Mouse (Mus musculus) CH12.LX (cell line): Measurements from ENCODE around the gene Pdzd3. TPM values are rescaled to one million over a fixed set of nuclear protein-coding genes. Genes with fewer than 3 reads are reported as not detected.

Source experiments
- DNase-seq: peaks from one replicate; pipeline ENCODE4 v3.0.0-alpha.2; 2013; ENCODE audit errors: extremely low read depth
- H3K27ac ChIP-seq: 2 replicates; pipeline ENCODE4 v1.5.1; 2012; ENCODE audit warnings: low read depth, mild to moderate bottlenecking, control low read depth, moderate library complexity; ENCODE audit not compliant: insufficient read depth
- H3K27me3 ChIP-seq: replicated peaks from 2 replicates; pipeline ENCODE3; 2012; ENCODE audit warnings: inconsistent platforms
- H3K36me3 ChIP-seq, 2 experiments: replicated peaks in 1 of 2; 2 replicates each; pipeline versions ENCODE3 to v1.6.1; 2012; ENCODE audit warnings: inconsistent platforms in 1 of 2, low read length in 1 of 2, mild to moderate bottlenecking in 1 of 2, mixed read lengths in 1 of 2, moderate library complexity in 1 of 2; ENCODE audit not compliant: control insufficient read depth in 1 of 2, insufficient read depth in 1 of 2
- H3K4me1 ChIP-seq, 2 experiments: 2 replicates each; pipeline ENCODE4 v1.6.1; 2012; ENCODE audit warnings: inconsistent platforms in 1 of 2, moderate library complexity in 1 of 2; ENCODE audit not compliant: insufficient read depth in 2 of 2, control insufficient read depth in 1 of 2
- H3K4me2 ChIP-seq: 2 replicates; pipeline ENCODE4 v1.6.1; 2012; ENCODE audit warnings: low read depth, mild to moderate bottlenecking, control low read depth; ENCODE audit not compliant: poor library complexity, insufficient read depth, severe bottlenecking
- H3K4me3 ChIP-seq, 3 experiments: fragments of 150-350 bp in 1 of 3; sonication (generic) in 1 of 3; replicated peaks in 1 of 3; 2 replicates each; pipeline versions ENCODE3 to v1.5.1; 2011 to 2012; ENCODE audit warnings: low read depth in 2 of 3, low read length in 2 of 3, mild to moderate bottlenecking in 2 of 3, moderate library complexity in 2 of 3, control low read depth in 1 of 3, improper control_type of control experiment in 1 of 3, inconsistent platforms in 1 of 3, mixed read lengths in 1 of 3; ENCODE audit not compliant: poor library complexity in 1 of 3
- H3K79me2 ChIP-seq: replicated peaks from 2 replicates; pipeline ENCODE4 v1.6.1; 2012; ENCODE audit warnings: mild to moderate bottlenecking, moderate library complexity; ENCODE audit not compliant: control insufficient read depth, poor library complexity, insufficient read depth, severe bottlenecking; ENCODE audit errors: extremely low read depth
- H3K9ac ChIP-seq: 2 replicates; pipeline ENCODE4 v1.6.1; 2012; ENCODE audit warnings: low read depth, mild to moderate bottlenecking, control low read depth, moderate library complexity; ENCODE audit not compliant: insufficient read depth
- H3K9me3 ChIP-seq: replicated peaks from 2 replicates; pipeline ENCODE3; 2012; ENCODE audit warnings: low read length, inconsistent platforms, mixed read lengths
- BHLHE40 ChIP-seq: IDR thresholded peaks from 2 replicates; pipeline ENCODE4 v1.6.1; 2011; ENCODE audit warnings: mild to moderate bottlenecking, low read depth, low read length, improper control_type of control experiment
- CTCF ChIP-seq, 2 experiments: IDR thresholded peaks in 1 of 2; conservative IDR thresholded peaks in 1 of 2; 2 replicates each; pipeline ENCODE4 v1.5.1; 2011 to 2012; ENCODE audit warnings: low read depth in 2 of 2, low read length in 2 of 2, improper control_type of control experiment in 1 of 2, inconsistent platforms in 1 of 2, mild to moderate bottlenecking in 1 of 2, moderate library complexity in 1 of 2
- ETS1 ChIP-seq: conservative IDR thresholded peaks from 2 replicates; pipeline ENCODE4 v1.6.1; 2012; ENCODE audit warnings: low read depth, mild to moderate bottlenecking, inconsistent platforms, low read length, improper control_type of control experiment, moderate library complexity
- GABPA ChIP-seq: IDR thresholded peaks from 2 replicates; pipeline ENCODE4 v1.6.1; 2012; ENCODE audit warnings: low read depth, low read length, improper control_type of control experiment, inconsistent platforms; ENCODE audit not compliant: insufficient replicate concordance
- MAX ChIP-seq: IDR thresholded peaks from 2 replicates; pipeline ENCODE4 v1.6.1; 2011; ENCODE audit warnings: low read length, improper control_type of control experiment
- NELFE ChIP-seq: IDR thresholded peaks from 2 replicates; pipeline ENCODE4 v1.6.1; 2011; ENCODE audit warnings: low read depth, low read length, improper control_type of control experiment
- PAX5 ChIP-seq: IDR thresholded peaks from 2 replicates; pipeline ENCODE4 v1.6.1; 2012; ENCODE audit warnings: low read length, inconsistent platforms, mixed read lengths
- RAD21 ChIP-seq: IDR thresholded peaks from 2 replicates; pipeline ENCODE4 v1.6.1; 2011; ENCODE audit warnings: low read depth, mild to moderate bottlenecking, low read length, improper control_type of control experiment, moderate library complexity
- SIN3A ChIP-seq: IDR thresholded peaks from 2 replicates; pipeline ENCODE4 v1.6.1; 2012; ENCODE audit warnings: low read length, improper control_type of control experiment, inconsistent platforms
- SMC3 ChIP-seq: IDR thresholded peaks from 2 replicates; pipeline ENCODE4 v1.6.1; 2011; ENCODE audit warnings: low read depth, low read length, improper control_type of control experiment
- USF2 ChIP-seq: conservative IDR thresholded peaks from 2 replicates; pipeline ENCODE4 v1.6.1; 2011; ENCODE audit warnings: low read depth, low read length, improper control_type of control experiment
- ZC3H11A ChIP-seq: IDR thresholded peaks from 2 replicates; pipeline ENCODE4 v1.6.1; 2012; ENCODE audit warnings: low read depth, mild to moderate bottlenecking, inconsistent platforms, low read length, improper control_type of control experiment
- ZMIZ1 ChIP-seq: IDR thresholded peaks from 2 replicates; pipeline ENCODE4 v1.6.1; 2012; ENCODE audit warnings: low read depth, mild to moderate bottlenecking, inconsistent platforms, low read length, improper control_type of control experiment
- dilution Hi-C: fragments of 300-500 bp; cut with MboI; formaldehyde crosslinking; loops from 2 replicates; pipeline ENCODE4 v1.14.3; 2020; ENCODE audit warnings: low sequenced_read_pairs; ENCODE audit not compliant: extremely low pct_unique_long_range_greater_than_20kb, extremely low pct_ligation_motif_present
- in situ Hi-C: fragments of 300-500 bp; cut with MboI; formaldehyde crosslinking; loops from 3 replicates; pipeline ENCODE4 v1.14.3; 2019; ENCODE audit warnings: low sequenced_read_pairs, low pct_ligation_motif_present, low pct_unique_long_range_greater_than_20kb, mixed read lengths
- polyA plus RNA-seq: library from polyadenylated mRNA; unstranded; fragments of >175 nt; gene quantifications from 2 replicates; pipeline ENCODE4 v1.2.1, GENCODE M21; 2012; ENCODE audit warnings: low read depth; ENCODE audit not compliant: insufficient read length
- total RNA-seq, 2 experiments: library from RNA; depleted of rRNA; stranded (reverse); fragments of 300-350 nt in 1 of 2; fragments of >200 nt in 1 of 2; gene quantifications; 2 replicates each; pipeline ENCODE4 v1.2.3; 2012 to 2014

The Pdzd3 gene
- total and polyA plus RNA-seq, 3 experiments: 0.09 to 0.21 (median 0.13) TPM

GRCm38 (mm10) chr9:44249181-44250146 is 1.8 kb downstream of the Pdzd3 start:
- peaks cover 0 to 6% of the 10 kb centered on the region in 2 experiments; a peak in 1 of 4 replicates for H3K4me1 ChIP-seq
- in situ Hi-C loops: no loop called here

GRCm38 (mm10) chr9:44247907-44248306 is 3.4 kb downstream of the Pdzd3 start:
- H3K4me2 ChIP-seq: no peak overlapping the region
- no peak overlapping the region for H3K9ac ChIP-seq
- TF ChIP-seq PAX5: no peak
- no peak for TF ChIP-seq ZMIZ1
- TF ChIP-seq GABPA: no peak
- TF ChIP-seq ETS1: no peak
- no peak for TF ChIP-seq MAX
- no peak for TF ChIP-seq SIN3A
- no peak for TF ChIP-seq USF2
- TF ChIP-seq ZC3H11A: no peak
- TF ChIP-seq NELFE: no peak
- no peak for TF ChIP-seq BHLHE40
- peaks cover 6 to 10% of the 10 kb centered on the region in 2 experiments for H3K36me3 ChIP-seq
- H3K79me2 ChIP-seq: no peaks in the 10 kb centered on the region
- DNase-seq: no peak
- no peaks in the 10 kb centered on the region for H3K9me3 ChIP-seq
- H3K4me3 ChIP-seq: no peak overlapping the region
- dilution Hi-C loops (no loop called here), in situ Hi-C loops (no loop called here)
- H3K27me3 ChIP-seq: no peaks in the 10 kb centered on the region
- H3K4me1 ChIP-seq: peaks cover 0 to 6% of the 10 kb centered on the region in 2 experiments; a peak in 1 of 4 replicates
- no peak overlapping the region for H3K27ac ChIP-seq

More at GRCm38 (mm10) chr9:44249181-44250146, 1.8 kb downstream of the Pdzd3 start:
- Histone ChIP-seq H3K27ac (no peak overlapping the region), H3K9me3 (no peaks in the 10 kb centered on the region), H3K4me3 (no peak overlapping the region), H3K79me2 (no peaks in the 10 kb centered on the region), H3K27me3 (no peaks in the 10 kb centered on the region), H3K36me3 (peaks cover 8 to 22% of the 10 kb centered on the region in 2 experiments), H3K4me2 (no peak overlapping the region), H3K9ac (no peak overlapping the region)
- TF ChIP-seq RAD21 (peak; percentile 64), PAX5 (no peak), SMC3 (peak; percentile 62), CTCF (conservative IDR thresholded peaks at IDR 0.05 in 1 of 2, IDR thresholded peaks at IDR 0.05 in 1 of 2; ENCODE audit: low read depth in 2 of 2, low read length in 2 of 2) (peak in 1 of 2 experiments; percentile 68; a peak in 2 of 4 replicates)
- dilution Hi-C loops: no loop called here
- no peak for DNase-seq
